Mouse (Mus musculus) 3134 (cell line): ENCODE data around the gene Ipo11.

ENCODE experiments used
- DNase-seq: peaks from one replicate; pipeline ENCODE4 v3.0.0-alpha.2; 2011; ENCODE audit warnings: low spot score; ENCODE audit not compliant: insufficient read length; ENCODE audit errors: extremely low read depth

The Ipo11 gene

DNA sequence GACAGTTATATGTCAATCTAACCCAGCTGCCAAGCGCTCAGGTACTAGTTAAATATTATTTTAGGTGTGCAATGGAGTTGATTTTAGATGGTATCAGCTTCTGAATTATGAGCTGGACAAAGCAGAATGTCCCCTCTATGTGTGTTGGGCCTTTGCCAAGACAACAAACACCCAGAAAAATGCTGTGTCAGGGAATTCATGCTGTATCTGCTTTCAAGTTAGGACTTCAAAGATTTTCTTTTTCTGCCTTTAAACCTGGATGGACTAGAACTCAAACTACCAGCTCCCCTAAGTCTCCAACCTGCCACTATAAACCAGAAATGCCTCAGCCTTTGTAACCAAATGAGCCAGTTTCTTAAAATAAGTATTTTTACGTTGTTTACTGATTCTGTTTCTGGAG lies 116.6 kb downstream of the Ipo11 start:
- no peak for DNase-seq

DNA sequence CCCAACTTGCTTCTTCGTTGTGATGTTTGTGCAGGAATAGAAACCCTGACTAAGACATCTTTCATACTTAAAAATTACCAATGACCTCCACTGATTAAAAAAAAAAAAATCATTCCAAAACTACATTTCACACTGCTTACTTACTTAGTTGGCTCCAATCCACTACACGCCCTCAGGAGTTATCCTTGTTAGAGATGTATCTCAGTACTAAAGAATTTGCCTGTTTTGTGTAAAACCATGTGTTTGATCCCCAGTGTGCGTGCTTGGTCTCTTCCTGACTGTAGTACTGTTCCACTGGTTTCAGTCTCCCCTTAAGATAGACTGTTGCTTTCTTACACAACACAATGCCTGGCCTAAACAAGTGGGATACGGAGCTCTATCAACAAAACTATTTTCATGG lies 117.0 kb downstream of the Ipo11 start:
- no peak for DNase-seq

DNA sequence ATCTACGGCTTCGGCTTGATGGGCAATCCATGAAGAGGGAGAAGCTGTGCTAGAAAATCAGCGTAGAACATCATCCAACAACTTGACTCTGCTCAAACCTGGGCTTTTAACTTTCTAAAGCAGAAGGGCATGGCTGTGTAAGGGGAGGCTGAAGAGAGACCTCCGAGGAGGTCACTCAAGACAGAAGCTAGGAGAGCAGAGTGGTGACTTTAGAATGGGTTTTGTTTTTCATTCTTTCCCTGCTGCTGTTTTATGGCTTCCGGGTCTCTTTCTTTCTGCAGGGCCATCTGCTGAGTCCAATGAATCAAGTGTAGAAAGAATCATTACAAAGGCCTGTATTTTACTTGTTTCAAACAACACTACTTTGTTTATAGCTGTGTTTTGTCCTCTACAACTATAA lies 119.7 kb downstream of the Ipo11 start:
- no peak for DNase-seq

DNA sequence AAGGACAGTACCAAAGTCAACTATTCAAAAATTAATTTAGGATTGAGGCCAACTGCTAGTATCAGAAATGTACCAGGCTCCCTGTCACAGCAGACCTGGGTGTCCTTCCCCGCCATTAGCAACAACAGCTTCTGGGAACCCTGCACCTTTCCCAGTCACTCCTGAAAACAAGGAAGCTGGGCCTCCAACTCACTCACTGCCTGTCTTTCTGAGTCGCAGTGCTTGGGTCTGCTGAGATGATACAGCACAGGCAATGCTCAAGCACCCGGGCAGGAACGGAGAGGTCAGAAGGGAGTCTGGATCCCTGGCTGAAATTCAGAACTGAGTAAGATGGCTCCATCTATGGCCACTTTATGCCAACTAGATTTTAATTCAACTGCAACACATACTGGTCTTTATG lies 123.2 kb downstream of the Ipo11 start:
- DNase-seq: no peak

DNA sequence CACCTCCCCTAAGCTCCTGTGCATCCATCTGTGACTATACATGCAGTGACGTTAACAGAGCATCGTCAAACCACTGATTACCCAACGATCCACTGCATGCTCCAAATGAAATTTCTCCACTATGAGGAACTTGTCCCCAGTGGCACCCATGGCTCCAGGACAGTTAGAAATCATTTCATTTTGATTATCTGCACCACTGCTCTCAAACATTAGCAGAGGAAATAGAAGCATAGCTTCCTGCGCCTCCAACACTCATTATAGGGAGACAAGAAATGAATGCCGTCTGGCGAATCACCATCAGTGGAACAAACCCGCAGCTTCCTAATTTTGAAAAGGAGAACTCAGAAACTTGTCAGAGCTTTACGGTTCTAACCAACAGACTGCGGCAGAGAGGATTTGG lies 123.7 kb downstream of the Ipo11 start:
- DNase-seq: no peak

DNA sequence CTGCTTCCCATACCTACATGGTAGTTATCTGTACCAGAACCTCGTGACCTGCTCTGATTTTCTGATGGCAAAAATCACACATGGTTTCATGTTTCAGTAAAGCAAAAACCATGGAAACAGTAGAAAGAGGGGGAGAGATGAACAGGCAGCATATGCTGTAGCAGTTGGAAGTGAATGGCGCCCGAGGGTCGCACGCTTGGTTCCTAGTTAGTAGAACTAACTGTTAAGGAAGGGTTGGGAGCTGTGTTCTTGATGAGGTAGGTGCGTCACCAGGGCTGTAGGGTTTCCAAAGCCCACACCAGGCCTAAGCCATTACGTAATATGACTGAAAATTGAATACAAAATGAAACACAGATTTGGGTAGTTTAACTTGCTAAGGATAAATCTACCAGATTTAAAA lies 126.6 kb downstream of the Ipo11 start:
- DNase-seq: no peak

DNA sequence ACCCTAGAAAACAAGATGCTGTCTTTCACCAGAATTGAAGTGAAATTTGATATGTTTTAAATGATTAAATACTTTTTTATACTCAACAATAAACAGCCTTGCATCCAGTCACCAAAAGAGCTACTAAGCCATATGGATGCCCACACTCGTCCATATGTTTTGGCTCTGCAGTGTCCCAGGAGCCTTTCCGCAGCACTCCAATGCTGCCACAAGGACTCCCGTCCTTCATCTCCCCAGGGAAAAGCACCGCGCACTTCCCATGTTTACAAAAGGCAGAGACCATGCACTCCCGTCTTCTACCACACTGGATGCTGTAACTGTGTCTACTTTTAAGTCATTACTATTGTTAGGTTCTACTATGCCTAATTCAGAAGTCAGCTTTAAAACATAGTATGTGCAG lies 127.9 kb downstream of the Ipo11 start:
- DNase-seq: no peak

DNA sequence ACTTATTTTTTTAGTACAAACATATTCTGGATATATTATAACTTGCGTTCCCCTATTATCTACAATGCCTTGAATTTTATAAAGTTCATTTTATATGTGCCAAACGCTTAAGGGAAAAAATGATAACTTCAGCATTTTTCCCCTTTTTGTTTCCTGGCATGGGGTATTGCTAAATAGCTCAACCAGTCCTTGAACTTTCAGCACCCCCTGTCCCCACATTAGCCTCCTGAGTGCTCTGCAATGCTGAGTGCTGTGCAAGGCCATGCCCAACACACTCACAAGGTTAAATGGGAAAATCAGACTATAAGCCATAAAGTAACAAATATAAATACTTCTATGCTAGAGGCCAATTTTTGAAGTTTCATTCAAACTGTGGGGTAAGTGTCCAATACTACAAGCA lies 128.4 kb downstream of the Ipo11 start:
- DNase-seq: no peak

DNA sequence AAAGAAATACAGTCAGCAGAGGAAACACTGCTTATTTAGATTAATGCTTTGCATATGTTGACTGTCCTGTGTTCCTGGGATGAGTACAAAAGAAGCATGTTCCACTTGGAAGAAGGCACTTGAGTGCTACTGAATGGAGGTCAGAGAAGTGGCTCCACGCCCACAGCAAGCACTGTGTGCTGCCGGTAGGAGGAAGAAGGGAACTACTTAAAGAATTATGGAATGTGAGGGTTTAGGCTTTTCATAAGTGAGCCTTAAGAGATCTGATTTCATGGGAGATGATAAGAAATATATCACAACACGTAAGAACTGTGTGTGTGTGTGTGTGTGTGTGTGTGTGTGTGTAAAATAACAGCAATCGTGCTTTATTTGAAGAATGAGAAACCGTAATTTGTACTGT lies 129.5 kb downstream of the Ipo11 start:
- DNase-seq: no peak

DNA sequence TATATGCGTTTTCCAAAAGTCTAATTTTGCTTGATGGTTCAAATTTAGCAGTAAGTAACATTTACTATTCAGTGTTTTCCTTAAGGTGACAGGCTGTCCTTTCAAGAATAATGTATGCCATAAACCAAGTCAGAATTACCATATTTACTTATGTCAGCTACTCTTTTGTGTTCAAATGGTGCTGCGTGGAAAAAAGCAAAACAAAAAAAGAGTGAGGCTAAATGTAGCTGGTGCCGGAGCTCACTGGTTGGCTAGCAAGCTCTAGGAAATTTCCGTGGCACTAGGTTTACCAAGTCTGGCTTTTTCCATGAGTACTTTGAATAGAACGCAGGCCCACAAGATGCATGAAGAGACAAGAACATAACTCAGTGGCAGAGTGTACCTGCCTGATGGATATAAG lies 131.6 kb downstream of the Ipo11 start:
- DNase-seq: no peak

DNA sequence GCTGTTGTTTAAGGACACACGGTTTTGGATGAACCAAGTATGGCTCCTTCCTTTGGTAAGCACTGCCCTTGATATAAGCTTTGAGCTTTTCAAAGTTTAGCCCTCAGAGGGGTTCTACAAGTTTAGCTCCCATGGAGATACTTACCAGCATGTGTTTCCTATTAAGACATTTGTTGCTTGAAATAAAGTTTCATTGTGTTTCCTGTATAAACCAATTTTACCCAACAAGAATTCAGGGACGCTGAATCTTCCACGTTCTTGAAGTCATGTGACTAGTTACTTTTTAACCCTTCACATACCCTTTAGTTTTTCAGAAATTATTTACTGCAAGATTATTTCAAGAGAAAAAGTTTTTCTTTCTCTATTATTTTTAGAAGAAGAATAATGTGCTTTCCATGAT lies 138.7 kb downstream of the Ipo11 start:
- DNase-seq: no peak

DNA sequence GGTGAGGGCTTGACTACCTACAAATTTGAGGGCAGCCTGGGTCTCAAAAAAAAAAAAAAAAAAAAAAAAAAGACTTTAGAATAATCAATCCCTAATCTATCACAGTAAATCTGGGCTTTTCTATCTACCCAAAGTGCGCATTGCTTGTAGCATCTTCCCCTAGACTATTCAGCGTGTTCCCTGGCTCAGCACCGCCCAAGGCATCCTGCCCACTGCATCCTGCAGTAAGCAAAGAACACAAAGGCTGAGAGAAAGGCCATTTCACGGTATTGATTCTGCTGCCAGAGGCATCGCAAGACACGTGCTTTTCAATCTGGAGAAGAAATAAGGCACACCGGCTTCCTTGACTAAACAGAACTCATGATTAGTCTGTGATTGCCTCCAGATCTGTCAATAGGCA lies 147.9 kb downstream of the Ipo11 start:
- DNase-seq: no peak

DNA sequence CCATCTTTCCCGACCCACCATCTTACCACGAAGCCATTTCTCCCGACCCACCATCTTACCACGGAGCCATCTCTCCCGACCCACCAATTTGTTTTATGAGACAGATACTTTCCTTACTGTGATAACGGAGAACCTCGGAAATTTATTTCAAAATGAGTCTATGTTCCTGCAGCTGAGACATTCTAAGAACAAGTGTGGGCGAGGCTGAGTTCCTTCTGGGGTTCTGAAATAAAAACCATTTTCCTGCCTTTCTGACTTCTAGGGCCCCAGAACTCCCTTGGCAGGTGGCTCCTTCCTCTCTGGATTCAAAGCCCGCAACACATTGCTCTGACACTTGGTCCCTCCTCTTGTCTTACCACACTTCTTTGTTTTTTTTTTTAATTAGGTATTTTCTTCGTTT lies 168.0 kb downstream of the Ipo11 start:
- no peak for DNase-seq

DNA sequence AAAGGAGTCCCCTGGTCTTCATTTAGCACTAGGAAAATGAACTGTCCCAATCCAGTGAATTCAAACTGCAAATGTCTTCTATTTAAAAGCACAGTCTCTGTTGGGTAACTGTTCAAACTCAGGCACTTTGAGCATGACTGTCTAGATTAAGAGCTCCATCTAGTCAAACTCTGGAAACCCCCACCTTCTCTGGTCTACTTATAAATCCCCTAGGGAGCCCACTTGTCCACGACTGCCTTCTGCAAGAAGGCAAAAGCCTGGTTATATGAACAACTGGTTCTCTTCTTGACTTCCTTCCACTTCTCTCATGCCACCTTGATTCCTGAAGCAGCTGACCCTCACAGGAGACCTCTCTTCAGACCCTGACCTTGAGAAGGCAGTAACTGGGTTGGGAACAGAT lies 174.1 kb downstream of the Ipo11 start:
- DNase-seq: no peak

DNA sequence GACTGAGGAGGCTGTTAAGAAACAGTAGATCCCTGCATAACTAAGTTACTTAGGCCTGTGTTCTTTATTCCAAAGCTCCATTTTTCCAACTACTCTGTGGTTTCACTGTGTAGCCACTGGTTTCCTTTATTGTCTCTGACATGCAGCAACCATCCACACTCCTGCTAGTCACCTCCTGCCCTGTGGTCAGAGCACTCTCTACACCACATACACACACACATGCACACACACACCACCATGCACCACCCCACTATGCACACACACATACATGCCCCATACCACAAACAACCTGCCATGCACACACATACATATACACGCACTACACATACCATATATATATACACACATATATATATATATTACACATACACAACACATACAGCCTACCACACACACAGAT lies 175.1 kb downstream of the Ipo11 start:
- no peak for DNase-seq

DNA sequence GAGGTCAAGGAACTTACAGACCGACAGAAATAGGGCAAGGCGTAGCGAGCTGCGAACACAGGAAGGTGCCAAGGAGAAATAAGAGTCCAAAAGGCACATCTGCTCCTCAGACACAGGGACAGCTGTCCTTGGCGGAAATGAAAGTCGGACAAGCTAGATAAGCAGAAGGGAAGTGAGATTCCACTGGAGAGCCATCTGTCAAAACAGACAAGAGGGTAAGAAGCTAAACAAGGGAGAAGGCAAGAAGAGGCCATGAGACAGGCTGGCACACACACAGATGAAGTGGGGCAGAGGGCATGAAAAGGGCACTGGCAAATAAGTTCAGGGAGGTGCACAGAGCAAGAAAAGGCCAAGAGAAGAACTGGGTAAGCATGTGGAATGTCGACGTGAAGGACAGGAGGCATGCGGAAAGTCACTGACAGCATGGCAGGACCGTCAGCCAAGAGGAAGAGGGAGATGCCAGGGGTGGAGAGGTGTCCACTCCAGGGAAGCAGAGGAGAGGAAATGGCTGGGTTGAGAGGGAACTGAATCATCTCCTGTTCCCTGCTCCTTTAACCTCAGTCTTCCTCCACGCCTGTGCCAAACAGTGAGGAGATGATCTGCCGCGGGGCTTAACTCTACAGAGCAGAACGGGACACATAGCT lies 176.4 kb downstream of the Ipo11 start:
- no peak for DNase-seq

DNA sequence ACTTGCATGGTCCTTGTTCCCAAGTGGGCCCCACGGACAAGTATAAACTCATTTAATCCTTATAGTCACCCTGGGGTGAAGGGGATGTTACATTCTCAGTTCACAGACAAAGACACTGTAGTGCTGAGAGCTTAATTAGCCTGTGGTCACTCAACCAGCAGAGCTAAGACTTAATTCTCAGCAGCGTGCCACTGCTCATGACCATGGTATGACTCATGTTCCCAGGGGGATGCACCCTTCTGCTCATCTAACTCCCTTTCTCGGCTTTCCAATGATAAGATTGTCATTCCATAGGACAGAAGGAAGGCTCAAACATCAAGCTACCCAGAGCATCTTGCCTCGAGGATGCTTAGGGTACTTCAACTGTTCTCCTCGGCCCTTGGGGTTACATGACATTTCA lies 180.9 kb downstream of the Ipo11 start:
- DNase-seq: no peak

DNA sequence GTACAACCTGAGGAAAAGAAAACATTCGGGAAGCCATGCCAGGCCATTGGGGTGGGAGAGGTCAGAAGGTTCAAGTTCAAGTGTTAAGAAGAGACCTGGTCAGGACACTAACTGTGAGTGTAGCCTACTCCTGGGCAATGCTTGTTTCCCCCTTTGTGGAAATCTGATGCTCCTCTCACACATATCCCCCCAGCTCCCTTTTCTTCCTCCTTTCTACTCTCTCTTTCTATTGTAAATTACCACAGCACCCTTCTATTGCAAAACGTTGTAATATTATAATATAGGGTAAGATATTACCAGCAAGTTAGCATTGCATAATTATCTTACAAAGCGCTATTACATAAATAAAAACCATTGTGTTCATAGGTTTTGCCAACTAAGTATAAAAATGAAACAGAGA lies 182.5 kb downstream of the Ipo11 start:
- no peak for DNase-seq

DNA sequence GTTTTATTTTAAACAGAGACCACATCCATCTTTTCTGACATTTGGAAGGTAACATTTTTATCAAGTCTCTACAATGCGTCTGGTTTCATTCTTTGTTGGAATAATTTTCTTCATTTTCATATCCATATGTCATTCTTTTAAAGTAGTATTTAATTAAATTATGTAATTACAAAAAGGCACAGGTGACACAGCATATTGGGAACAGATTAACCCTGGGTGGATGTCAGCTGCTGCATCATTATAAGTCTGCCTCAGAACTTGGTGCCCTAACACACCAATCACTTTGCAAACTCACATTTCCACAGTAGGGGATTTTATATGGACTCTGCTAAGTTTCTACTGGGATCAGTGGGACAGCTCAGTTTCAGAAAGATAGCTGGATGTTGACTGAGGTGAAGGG lies 184.8 kb downstream of the Ipo11 start:
- no peak for DNase-seq

DNA sequence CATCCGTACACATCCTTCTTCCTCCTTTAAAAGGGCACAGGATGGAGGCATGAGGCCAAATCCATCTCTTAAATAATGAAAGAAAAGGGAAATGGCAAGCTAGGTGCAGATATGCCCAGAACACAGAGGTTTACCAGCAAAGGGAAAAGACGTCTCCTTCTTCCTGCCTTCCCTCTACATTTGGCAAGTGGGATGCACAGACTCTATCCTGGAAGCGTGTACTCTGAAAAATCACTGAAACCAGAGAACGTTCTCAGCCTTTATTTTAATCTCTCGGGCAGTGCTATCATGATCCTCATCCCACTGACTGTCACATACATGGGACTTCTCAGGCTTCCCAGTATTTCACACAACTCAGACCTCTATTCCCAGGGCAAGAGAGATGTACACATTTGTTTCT lies 189.9 kb downstream of the Ipo11 start:
- DNase-seq: no peak

DNA sequence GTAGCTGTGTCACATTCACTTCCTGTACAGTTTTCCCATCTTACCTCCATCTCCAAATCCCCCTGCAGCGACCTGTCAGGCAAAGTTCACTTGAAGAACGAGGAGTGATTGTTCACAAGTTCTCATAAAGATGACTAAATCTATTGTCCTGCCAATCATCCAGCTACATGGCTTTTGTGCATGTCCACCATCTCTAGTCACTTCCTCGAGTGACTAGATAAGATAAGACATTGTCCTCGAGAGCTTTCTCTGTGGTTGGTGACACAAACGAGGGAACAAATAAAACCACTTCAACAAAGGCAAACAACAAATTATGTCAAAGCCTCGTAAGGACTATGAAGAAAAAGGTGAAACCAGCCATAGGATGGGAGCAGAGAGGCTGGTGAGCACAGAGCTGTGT lies 191.6 kb downstream of the Ipo11 start:
- no peak for DNase-seq
